Mouse (Mus musculus) cerebellum, adult 2 months (tissue): Measurements from ENCODE around the gene Nek6.

ENCODE experiments used
- CTCF ChIP-seq: fragments of 200-500 bp; IDR thresholded peaks from 2 replicates; pipeline ENCODE4 v1.5.1; 2011; ENCODE audit warnings: low read depth, mild to moderate bottlenecking, control low read depth, low read length, moderate library complexity, borderline replicate concordance; ENCODE audit not compliant: insufficient read depth
- POLR2A ChIP-seq: fragments of 200-500 bp; IDR thresholded peaks from 2 replicates; pipeline ENCODE4 v1.6.1; 2011; ENCODE audit warnings: low read length, control low read depth, borderline replicate concordance; ENCODE audit not compliant: insufficient read depth

DNA sequence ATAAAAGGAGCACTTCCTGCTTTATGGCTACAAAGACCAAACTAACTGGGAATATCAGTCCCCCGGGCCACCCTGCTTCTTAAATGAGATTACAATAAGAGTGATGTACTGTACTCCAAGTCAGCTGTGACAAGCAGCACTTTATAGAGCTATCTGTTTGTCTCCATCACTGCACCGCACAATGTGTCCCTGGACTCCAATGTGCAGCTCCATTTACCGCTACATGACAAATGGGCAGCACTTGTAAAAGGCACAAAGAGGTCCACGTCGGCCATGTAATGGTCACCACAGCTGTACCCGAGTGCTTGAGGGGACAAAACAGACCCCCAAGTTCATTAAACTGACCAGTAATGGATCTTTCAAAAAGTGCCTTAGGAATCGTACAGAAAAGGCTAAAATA, 83.4 kb downstream of the Nek6 start:
- no peak for TF ChIP-seq CTCF
- TF ChIP-seq POLR2A: no peak
